Mouse (Mus musculus): ENCODE data around the gene Tulp2. TPM values are rescaled to one million over a fixed set of nuclear protein-coding genes. Genes with fewer than 3 reads are reported as not detected.
"Not testable (repeated sequence)": the region's sequence is repeated elsewhere in the genome, so short reads cannot be mapped to it uniquely, and the experiment has no call there.

Gene Tulp2
- polyA plus RNA-seq, 1 experiment: 0.30 TPM

- DNase-seq (ENCODE audit: low read depth, low spot score): no peak
- WGBS: 90% methylated on average over 1 of the region's 1 CpGs
Measured at GRCm38 (mm10) chr7:45482166-45482565, 489 bp downstream of the Tulp2 start.

DNA sequence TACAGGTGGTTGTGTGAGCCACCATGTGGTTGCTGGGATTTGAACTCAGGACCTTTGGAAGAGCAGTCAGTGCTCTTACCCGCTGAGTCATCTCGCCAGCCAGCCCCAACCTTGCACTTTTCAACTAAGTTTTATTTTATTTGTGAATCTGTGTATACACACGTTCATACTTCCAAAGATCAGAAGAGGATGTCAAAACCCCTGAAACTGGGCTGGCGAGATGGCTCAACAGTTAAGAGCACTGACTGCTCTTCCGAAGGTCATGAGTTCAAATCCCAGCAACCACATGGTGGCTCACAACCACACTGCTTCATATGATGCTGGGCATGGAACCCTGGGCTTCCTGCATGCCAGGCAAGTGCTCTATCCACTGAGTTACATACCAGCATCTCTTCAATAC, 3.3 kb downstream of the Tulp2 start:
- 89% methylated on average over 5 of the region's 5 CpGs for WGBS
- DNase-seq (ENCODE audit: low read depth, low spot score): not testable (repeated sequence)

- DNase-seq (ENCODE audit: low read depth, low spot score): no peak
- 71% methylated on average over 7 of the region's 7 CpGs for WGBS
Measured at GRCm38 (mm10) chr7:45486158-45486557, 4.5 kb downstream of the Tulp2 start.

DNA sequence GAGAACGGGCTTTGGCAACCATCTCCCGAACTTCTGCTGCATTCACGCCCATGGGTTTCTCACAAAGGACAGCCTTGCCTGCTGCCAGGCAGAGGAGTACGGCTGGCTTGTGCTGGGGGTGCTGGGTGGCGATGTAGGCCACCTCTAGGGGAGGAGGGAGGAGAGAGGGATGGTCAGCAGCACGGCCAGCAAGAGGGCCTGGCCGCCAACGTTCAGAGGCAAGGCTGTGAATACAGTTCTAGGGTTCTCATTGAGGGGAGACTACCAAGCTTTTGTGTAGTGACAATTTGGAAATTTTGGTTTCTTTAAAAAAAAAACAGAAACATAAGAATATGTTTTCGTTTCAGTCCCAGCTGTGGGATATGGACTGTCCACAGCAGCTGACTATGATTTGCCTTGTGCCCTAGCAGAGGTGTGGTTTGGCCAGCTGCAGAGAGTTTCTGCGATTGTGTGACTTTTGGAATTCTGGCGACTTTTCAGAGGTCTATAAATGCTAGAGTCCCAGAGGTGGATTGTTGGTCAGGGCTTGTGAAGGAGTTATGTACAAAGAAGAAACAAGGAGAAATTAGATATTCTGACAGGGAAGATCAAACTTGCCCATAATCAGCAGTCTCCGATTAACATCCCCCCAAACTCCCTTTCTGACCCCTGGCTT, 5.2 kb downstream of the Tulp2 start, which contains the start of gene Gm45808:
Gene Gm45808 (minus strand): TSS at position 51 of the 655 bp plus-strand sequence.
- WGBS: 75% methylated on average over 12 of the region's 12 CpGs
- no peak for DNase-seq (ENCODE audit: low read depth, low spot score)

DNA sequence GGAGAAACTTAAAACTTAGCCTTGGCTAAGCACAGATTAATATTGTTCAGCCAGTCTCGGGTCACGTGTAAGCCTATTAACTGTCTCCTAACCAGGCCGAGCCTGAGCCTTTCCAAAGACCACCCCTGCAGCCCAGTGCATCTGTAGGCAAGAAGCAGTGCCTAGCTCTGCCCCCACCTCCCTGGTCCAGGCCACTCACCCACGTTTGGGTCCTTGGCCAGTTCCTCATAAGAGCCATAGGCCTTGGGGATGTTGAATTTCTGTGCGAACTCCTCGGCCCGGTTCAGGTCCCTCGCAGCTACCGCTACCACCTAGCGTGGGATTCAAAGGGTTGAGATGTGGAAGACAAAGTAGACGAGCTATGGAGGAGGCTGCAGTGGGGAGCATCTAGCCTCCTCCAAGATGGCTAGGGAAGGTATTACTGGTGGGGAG, 6.2 kb downstream of the Tulp2 start:
- WGBS: 79% methylated on average over 11 of the region's 11 CpGs
- no peak for DNase-seq (ENCODE audit: low read depth, low spot score)

GRCm38 (mm10) chr7:45488293-45489204, 6.9 kb downstream of the Tulp2 start, which contains the start of gene Dhdh:
Gene Dhdh, minus strand, starts transcription at chr7:45488805.
- DNase-seq (ENCODE audit: low read depth, low spot score): no peak
- 19% methylated on average over 38 of the region's 38 CpGs for WGBS

DNA sequence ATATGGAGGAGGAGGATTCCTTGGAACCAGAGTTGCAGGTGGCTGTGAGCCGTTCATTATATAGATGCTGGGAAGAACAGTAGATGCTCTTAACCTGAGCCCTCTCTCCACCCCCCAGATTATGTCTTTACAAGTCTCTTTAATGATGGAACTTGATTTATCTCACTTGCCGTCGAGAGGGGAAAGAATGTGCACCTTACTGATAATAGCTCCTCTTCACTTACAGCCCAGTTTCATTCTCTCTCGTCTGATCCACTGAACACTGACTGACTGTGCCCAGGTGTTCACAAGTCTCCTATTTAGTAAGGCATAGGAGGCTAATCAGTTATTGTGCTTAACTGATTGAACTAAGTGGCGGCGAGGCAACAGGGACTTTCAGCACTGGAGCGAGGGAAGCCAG, 7.9 kb downstream of the Tulp2 start:
- 90% methylated on average over 7 of the region's 7 CpGs for WGBS
- DNase-seq (ENCODE audit: low read depth, low spot score): no peak

- no peak for DNase-seq (ENCODE audit: low read depth, low spot score)
- 35% methylated on average over 9 of the region's 9 CpGs for WGBS
Measured at GRCm38 (mm10) chr7:45490822-45491221, 9.1 kb downstream of the Tulp2 start.

DNA sequence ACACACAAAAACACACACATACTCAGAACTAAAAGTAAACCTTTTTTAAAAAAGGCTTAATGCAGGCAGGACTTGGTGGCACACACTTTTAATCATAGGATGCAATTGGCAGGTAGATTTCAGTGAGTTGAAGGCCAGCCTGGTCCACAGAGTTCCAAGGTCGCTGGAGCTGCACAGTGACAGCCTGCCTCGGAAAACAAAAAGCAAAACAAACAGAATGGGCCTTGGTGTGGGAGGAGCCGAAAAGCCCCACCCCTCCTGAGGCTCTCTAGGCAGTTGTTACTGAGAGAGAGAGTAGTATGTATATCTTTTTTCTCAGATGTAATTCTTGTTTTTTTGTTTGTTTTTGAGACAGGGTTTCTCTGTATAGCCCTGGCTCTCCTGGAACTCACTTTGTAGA, 9.6 kb downstream of the Tulp2 start:
- 7% methylated on average over 3 of the region's 3 CpGs for WGBS
- DNase-seq (ENCODE audit: low read depth, low spot score): no peak

DNA sequence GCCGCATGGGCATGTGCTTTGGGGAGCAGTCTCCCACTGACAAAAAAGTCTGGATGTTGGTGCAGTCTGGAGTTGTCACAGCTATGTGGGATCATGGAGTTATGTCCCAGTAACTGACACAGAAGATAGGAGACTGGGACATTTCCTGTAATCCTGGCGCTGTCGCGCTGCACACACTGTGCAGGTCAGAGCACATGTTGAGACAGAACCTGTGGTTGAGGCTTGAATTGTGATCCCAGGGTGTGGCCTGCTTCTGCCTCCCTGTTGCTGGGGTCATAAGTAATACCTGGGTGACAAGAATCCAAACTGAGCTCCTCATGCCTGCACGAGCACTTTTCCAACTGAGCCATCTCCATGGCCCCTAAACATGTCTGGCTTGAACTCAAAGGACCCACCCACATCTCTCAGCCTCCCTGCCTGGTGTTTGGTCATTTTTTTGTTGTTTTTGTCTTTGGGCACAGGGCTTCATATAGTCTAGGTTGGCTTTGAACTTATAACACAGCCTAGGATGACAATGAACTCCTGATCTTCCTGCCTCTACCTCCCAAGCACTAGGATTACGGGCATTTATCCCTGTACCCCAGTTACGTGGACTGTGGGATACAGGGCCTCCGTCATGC, 10.7 kb downstream of the Tulp2 start:
- 93% methylated on average over 8 of the region's 8 CpGs for WGBS
- no peak for DNase-seq (ENCODE audit: low read depth, low spot score)

DNA sequence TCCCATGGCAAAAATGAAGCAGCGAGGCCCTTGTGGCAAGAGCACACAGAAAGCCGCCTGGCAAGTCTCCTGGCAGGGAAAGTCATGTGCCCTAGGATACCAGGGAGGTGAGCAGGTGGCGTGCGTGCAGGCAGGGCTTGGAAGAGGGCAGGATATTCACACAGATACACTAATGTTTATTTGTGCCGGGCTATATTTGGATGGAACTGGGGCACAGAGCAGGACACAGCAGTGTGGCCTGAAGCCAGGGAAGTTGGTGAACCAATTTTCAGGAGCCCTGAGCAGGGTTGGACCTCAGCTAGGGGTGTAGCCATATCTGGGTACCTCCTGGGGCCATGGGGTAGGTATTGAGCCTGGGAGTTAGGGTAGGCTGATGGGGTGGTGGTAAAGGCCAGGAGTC, 11.3 kb downstream of the Tulp2 start:
- DNase-seq (ENCODE audit: low read depth, low spot score): no peak
- WGBS: 65% methylated on average over 5 of the region's 5 CpGs

DNA sequence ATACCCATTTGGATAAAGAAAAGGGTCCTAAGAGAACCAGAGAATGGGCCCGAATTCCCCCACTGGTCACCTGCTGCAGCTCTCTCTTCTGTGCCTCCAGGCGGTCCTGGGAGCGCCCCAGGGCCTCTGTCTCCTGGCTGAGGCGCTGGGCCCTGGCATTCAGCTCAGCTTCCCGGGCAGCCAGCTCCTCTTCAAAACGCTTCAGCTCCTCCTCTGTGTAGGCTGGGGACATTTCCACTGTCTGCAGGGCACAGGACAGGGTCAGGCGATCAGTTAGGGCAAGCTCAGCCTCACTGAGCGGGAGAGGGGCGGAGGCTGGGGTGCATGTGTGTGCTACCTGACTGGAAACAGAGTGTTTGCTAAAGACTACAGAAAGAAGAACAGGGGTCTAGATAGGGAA, 12.9 kb downstream of the Tulp2 start:
- 91% methylated on average over 9 of the region's 9 CpGs for WGBS
- DNase-seq (ENCODE audit: low read depth, low spot score): no peak

- WGBS: 95% methylated on average over 6 of the region's 6 CpGs
- DNase-seq (ENCODE audit: low read depth, low spot score): no peak
Measured at GRCm38 (mm10) chr7:45498427-45498826, 16.8 kb downstream of the Tulp2 start.

- peak; percentile 88 for DNase-seq (ENCODE audit: low read depth, low spot score)
- WGBS: 22% methylated on average over 6 of the region's 6 CpGs
Measured at GRCm38 (mm10) chr7:45507583-45507982, 25.9 kb downstream of the Tulp2 start.

GRCm38 (mm10) chr7:45508561-45508960, 26.9 kb downstream of the Tulp2 start:
- WGBS: 42% methylated on average over 6 of the region's 6 CpGs
- no peak for DNase-seq (ENCODE audit: low read depth, low spot score)

DNA sequence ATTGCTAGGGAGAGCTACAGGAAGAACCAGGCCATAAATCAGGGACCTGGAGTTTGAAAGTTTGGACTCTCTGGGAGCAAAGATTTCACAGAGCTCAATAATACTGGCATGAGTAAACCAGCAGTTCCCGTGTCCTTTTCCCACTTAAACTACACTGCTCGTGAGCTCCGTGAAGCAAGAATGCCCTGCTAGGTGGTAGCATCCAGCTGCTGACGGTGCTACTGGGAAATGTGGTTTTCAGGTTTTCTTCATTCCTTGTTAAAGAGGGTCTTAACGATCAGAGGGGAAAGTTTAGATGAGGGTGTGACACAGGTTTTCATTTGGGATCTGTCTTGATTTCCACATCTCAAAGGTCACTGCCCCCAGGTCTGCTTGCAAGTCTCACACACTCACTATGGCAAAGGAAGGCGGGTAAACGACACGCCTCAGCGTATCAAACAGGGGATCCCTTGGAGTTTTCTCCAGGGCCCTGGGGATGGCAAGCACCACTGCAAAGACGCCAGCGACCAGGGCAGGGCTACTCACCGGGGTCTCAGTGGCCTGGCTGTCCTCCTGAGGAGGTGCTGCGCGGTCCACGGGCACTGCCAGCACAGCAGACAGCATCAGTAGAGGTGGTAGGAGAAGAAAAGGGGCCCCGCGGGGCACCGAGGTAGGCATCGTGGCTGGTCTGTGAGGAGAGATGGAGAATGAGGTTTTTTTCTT, 27.7 kb downstream of the Tulp2 start:
- no peak for DNase-seq (ENCODE audit: low read depth, low spot score)
- 7% methylated on average over 19 of the region's 19 CpGs for WGBS

GRCm38 (mm10) chr7:45509912-45510787, 28.5 kb downstream of the Tulp2 start, which contains the start of gene Nucb1:
Gene Nucb1, minus strand, starts transcription at chr7:45510406.
- DNase-seq (ENCODE audit: low read depth, low spot score): peak; percentile 87
- WGBS: under 1% methylated on average over 44 of the region's 44 CpGs

DNA sequence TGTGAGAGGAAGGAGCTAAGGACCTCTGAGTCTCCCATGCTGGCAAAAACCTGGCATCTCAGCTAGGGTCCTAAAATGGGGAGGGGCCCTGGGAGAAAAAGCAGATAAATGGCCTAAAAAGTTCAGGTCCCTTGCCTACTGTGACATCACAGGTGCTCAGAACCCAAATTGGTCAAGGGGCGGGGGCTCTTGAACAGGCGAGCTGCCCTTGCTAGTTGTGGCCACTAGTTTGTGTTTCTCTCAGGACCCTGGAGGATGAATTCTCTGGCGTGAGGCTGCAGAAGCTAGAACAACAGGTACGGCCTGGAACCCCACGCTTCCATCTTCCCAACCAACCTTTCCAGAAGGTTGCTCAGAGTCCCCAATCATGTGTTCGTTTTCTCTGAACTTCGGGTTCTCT, 32.7 kb downstream of the Tulp2 start:
- no peak for DNase-seq (ENCODE audit: low read depth, low spot score)
- WGBS: 88% methylated on average over 7 of the region's 7 CpGs

- 47% methylated on average over 16 of the region's 16 CpGs for WGBS
- DNase-seq (ENCODE audit: low read depth, low spot score): no peak
Measured at GRCm38 (mm10) chr7:45515436-45515835, 33.8 kb downstream of the Tulp2 start.

Measured in large intestine, adult 2 months (tissue).